Mouse (Mus musculus) layer of hippocampus, postnatal 25 days (tissue): ENCODE measurements around the gene Arhgef17. TPM values are rescaled to one million over a fixed set of nuclear protein-coding genes. Genes with fewer than 3 reads are reported as not detected.

ENCODE experiments used
- DNase-seq, 2 experiments: peaks; one replicate each; pipeline ENCODE4 v3.0.0; 2022; ENCODE audit warnings: mixed read lengths in 2 of 2, low spot score in 1 of 2; ENCODE audit errors: extremely low spot score in 1 of 2
- total RNA-seq, 2 experiments: library from RNA; stranded (reverse); gene quantifications; 2 replicates each; pipeline ENCODE4 v1.2.3; 2021

Arhgef17 gene
- total RNA-seq, 2 experiments from 2014 or later: 140 to 146 TPM

- no peak for DNase-seq
These were observed 50.4 kb downstream of the Arhgef17 start for GRCm38 (mm10) chr7:100881531-100881930.

- peak in 1 of 2 experiments; percentile 68 for DNase-seq
These were observed 52.3 kb downstream of the Arhgef17 start for GRCm38 (mm10) chr7:100879595-100879994.

DNA sequence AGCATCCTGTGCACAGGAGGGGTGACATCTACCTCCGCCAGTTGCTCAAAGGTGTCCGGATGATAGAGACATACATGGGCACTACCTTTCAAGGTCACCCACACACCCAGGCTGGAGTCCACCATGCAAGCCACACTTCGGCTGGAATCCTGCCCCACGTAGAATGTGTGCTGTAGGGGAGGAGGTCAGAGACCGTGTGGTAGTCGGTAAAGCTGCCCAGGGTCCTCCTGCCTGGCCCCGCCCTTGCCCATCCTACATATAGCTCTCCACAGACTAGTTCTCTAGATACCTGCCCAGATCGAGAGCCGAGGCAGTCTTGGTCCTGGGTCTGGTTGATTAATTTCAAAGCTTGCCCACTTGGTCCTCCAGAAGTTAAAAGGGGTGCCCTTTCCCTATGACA is 55.1 kb downstream of the Arhgef17 start:
- DNase-seq: no peak

DNA sequence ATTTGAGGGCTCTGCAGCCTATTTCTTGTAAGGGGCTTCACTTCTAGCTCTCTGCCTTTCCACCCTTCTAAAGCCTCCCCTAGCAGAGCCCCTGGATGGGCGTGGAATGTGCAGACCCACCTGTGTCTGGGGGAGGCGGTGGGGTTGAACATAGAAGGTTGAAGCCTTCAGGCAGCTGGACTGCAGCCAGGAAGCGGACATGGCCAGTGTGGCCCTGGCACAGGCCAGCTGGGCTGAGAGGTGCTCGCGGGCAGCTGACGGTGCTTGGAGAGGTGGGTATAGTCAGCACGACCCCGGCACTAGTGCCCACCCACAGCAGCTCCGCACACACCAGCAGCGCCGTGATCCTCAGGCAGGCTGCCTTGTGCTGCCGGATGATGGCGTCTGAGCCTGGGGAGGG is 55.6 kb downstream of the Arhgef17 start:
- DNase-seq: no peak

- DNase-seq: no peak
These were observed 56.1 kb downstream of the Arhgef17 start for GRCm38 (mm10) chr7:100875822-100876221.

DNA sequence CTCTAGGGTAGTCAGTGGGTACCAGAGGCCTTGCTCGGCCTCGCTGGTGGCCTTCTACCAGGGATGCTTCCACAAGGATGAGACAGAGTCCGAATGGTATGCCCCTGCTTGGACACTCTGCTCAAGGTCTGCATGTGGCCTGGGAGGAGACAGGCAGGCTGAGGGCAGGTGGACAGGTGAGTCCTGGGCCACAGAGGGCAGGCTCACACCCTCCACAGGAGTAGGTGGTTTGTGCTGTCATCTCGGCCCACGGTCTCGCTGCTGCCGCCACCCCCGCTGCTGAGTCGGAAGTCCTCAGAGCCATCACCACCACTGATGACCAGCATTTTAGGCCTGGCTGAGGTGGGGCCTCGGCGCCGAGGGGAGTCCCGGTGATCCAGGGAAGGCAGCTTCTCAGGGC is 58.7 kb downstream of the Arhgef17 start:
- no peak for DNase-seq

GRCm38 (mm10) chr7:100871892-100872291 is 60.0 kb downstream of the Arhgef17 start:
- no peak for DNase-seq

DNA sequence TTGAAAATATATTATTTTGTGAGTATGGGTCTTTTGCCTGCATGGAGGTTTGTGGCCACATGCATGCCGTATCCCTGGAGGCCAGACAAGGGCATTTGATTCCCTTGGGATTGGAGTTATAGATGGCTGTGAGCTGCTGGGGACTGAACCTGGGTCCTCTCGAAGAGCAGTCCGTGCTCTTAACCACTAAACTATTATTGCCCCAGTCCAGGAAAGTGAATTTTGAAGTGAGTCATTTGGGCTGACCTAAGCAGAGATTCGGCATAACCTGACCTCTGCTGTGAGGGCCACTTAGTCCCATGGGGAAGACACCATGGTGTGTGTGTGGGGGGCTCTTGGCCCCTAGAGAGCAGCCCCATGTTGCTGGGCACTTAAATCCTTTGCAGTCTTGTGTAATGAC is 60.6 kb downstream of the Arhgef17 start:
- DNase-seq: no peak

- no peak for DNase-seq
These were observed 61.9 kb downstream of the Arhgef17 start for GRCm38 (mm10) chr7:100869877-100870629.

GRCm38 (mm10) chr7:100868551-100868950 is 63.4 kb downstream of the Arhgef17 start:
- DNase-seq: no peak

- DNase-seq: no peak
These were observed 64.3 kb downstream of the Arhgef17 start for GRCm38 (mm10) chr7:100867561-100867960.

DNA sequence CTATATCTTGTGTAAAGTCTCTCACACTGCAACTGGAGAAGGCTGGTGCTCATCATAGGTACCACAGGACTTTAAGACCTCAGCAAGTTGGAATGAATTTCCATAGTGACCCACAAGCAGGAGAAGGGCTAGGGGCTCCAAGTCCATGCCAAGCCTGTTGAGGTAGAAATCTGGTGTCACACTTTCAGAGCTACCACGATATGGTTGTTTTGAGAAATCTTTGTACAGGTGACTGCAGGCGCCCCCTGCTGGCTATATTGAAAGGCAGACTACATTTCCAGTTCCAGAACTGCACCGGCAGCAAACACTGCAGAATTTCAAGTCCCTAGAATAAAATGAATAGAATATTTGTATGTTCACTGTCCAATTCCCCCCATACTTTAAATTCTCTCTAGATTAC is 65.2 kb downstream of the Arhgef17 start:
- DNase-seq: peak; percentile 64 to 82

DNA sequence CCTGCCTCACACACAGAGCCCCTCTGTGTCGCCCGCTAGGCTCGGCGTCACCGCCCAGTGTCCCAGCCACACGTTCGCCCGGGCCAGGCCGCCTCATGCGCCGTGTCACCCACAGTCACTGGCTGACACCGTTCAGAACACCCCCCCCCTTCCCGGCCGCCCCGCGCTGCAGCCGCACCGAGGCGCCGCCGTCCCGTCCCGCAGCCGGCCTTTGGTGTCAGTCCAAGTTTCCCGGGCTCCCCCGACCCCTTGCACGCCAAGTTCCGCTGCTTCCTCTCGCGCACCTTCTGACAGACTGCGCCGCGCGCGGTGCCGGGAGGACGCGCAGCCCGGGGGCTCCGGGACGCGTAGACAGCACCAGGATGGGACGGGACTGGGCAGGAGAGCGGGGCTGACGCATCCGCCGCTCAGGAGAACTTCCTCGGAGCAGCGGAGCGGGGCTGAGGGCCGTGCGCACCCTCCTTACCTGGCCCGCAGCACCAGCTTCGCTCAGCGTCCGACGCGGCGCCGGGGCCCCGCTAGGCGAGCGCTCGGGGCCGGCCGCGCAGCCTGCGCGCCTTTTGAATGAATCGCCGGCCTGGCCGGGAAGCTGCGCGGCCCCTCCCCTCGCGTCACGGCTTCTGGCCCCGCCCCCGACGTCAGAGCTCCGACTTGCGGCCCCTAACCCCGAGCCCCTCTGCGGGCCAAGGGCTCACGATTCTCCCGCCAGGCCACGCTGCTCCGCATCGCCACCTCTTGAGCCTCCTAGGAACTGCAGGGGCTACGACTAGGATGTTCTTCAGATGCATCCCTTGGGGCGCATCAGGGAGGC is 68.9 kb downstream of the Arhgef17 start, which contains the start of gene Relt:
Gene Relt (minus strand): TSS at position 619 of the 811 bp plus-strand sequence.
- DNase-seq: peak; percentile 82 to 92

DNA sequence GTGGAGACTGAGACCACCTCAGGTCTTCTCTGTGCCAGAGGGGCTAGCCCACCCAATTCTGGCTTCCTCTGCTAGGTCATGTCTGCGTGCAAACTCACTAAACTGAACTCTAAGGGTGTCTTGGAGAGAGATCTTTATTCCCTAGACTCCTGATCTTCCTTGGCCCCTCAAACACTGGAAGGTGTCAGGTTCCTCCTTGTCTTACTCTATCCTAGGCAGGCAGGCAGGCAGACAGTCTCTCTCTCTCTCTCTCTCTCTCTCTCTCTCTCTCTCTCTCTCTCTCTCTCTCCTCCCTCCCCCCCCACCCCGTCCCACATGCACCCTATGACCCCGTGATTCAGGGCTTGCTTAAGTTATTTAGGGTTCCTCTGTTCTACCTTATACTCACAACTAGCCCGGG is 69.6 kb downstream of the Arhgef17 start:
- DNase-seq: no peak

DNA sequence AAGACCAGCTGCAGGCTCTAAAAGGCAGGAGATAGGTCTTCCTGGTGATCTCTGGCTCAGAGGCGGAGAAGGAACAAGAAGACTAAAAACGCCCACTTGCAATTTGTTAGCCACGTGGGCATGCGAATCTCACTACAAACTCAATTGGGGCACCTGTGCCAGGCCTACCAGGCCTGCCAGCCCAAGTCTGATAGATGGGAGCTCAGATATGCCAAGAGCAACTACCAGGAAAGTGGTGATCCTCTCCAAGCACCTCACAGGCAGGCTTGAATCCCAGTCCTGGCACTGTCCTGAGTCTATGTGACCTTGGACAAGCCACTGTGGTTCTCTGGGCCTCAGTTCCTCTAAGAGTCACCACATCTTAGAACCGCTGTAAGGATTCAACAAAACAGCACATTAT is 70.7 kb downstream of the Arhgef17 start:
- DNase-seq: no peak

DNA sequence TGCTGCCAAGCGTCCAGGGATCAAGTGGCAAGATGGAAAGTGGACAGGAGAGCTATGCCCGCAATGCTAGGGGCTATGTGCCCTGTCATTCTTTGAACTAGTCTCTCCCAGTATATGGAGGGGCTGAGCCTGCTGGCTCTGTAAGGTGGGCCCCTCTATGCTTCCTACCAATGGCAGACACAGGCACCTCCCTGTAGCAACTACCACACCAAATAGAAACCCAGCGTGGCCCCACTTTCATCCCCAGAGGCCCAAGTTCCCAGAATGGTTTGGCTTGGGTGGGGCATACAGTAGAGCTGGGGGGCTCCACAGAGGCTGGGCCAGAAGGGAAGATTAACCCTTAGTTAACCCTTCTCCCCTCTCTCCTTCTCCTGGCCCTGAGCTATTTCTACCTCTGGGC is 71.5 kb downstream of the Arhgef17 start:
- DNase-seq: no peak

DNA sequence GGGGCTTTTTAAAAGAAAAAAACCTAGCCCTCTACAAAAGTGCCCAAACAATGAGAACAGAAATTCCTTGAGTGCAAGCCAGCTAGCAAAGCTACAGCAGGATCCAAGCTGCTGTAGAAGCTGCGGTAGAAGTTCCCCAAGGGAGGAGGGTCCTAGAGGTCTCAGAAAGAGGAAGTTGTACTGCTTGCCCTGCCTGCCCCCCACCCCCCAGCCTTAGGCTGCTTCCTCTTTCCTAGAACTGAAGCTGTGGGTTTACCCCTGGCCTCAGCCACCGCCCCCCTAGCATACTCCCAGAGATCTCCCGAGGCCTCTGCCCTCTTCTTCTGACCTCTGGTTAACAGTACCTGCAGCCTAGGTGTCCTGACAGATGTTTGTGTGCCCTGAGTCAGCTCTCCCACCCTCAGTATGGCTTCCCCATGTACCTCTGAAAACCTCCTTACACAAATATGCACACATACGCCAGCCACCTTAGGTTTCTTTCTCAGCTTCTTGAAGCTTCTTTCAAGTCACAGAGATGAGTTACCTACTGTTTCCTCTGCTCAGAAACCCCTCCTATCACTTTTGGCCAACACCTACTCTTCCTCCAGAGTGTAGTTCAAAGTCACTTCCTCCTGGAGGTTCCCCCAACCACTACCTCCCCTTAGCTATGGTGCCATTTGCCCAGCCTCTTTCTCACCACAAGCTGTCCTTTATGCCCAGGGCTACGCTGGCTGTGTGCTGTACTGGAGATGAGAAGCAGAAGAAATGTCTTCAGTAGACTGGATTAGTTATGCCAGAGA is 75.9 kb downstream of the Arhgef17 start:
- no peak for DNase-seq

DNA sequence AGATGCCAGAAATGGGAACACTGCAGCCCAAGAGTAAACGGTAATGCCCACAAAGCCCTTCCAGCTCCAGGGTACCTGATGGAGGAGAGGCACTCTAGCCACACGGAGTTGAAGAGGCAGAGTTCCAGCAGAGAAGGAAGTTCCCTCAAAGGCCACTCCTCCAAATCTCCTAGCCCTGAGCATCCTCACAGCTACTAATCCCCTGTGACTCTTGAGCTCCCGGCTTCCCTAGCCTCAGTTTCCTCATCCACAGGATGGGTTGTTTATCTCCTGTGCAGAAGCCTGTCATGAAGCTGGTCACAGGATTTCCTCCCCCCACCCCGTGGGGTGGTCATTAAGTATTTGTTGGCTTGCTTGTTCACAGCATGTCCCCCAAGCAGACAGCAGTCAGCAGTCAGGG is 76.6 kb downstream of the Arhgef17 start:
- DNase-seq: no peak

DNA sequence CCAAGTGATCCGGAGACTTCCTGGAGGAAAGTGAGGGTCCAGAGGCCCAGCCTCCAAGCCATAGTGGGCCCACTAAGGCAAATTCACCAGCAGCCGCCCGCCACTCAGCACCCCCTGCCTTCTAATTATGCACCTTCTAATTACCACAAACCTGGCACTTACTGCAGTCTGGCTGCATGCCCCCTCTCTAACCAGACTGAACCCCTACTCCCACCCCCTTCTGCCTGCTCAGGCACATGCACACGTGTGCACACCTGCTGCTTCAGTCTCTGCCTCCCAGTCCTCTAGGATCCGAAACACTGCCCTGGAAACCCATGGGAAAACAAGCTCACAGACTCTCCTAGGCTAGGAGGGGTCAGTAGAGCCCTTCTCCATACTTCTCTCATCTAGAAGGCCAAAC is 77.0 kb downstream of the Arhgef17 start:
- no peak for DNase-seq

- DNase-seq: no peak
These were observed 77.6 kb downstream of the Arhgef17 start for GRCm38 (mm10) chr7:100854137-100854814.
